Mouse (Mus musculus): Measurements from ENCODE around the gene Olfr555. TPM values are rescaled to one million over a fixed set of nuclear protein-coding genes. Genes with fewer than 3 reads are reported as not detected.

Olfr555 gene
- polyA plus RNA-seq, 1 experiment from 2014 or later = not detected

GRCm38 (mm10) chr7:102676225-102676624 is 17.6 kb downstream of the Olfr555 start:
- H3K27me3 ChIP-seq (ENCODE audit: control insufficient read depth, insufficient read depth, low read length) = no peaks in the 10 kb centered on the region
- WGBS = 82% methylated on average over 2 of the region's 2 CpGs

GRCm38 (mm10) chr7:102681916-102682315 is 23.3 kb downstream of the Olfr555 start:
- no peak overlapping the region for H3K4me3 ChIP-seq (ENCODE audit: low read depth, low read length)
- no peaks in the 10 kb centered on the region for H3K36me3 ChIP-seq (ENCODE audit: control insufficient read depth, insufficient read depth, low read length)
- no peaks in the 10 kb centered on the region for H3K4me1 ChIP-seq (ENCODE audit: control insufficient read depth, insufficient read depth, low read length)
- WGBS = 85% methylated on average over 1 of the region's 1 CpGs
- H3K9ac ChIP-seq (ENCODE audit: low read length) = no peak overlapping the region
- no peak overlapping the region for H3K4me2 ChIP-seq (ENCODE audit: low read depth, severe bottlenecking)
- no peaks in the 10 kb centered on the region for H3K27me3 ChIP-seq (ENCODE audit: control insufficient read depth, insufficient read depth, low read length)
- H3K9me3 ChIP-seq (ENCODE audit: control insufficient read depth, low read length) = no peaks in the 10 kb centered on the region
- no peak overlapping the region for H3K27ac ChIP-seq (replicated peaks; ENCODE audit: low read depth, low read length)
- DNase-seq (ENCODE audit: low spot score) (no peak), ATAC-seq (ENCODE audit: insufficient number of reproducible peaks, low FRiP score, low TSS enrichment, low read depth) (no peak)

More at GRCm38 (mm10) chr7:102676225-102676624, 17.6 kb downstream of the Olfr555 start:
- ATAC-seq (ENCODE audit: insufficient number of reproducible peaks, low FRiP score, low TSS enrichment, low read depth) = no peak
- Histone ChIP-seq H3K4me2 (ENCODE audit: low read depth, severe bottlenecking) (no peak overlapping the region), H3K9ac (ENCODE audit: low read length) (no peak overlapping the region), H3K27ac (replicated peaks; ENCODE audit: low read depth, low read length) (no peak overlapping the region), H3K4me1 (ENCODE audit: control insufficient read depth, insufficient read depth, low read length) (no peaks in the 10 kb centered on the region), H3K9me3 (ENCODE audit: control insufficient read depth, low read length) (no peaks in the 10 kb centered on the region), H3K36me3 (ENCODE audit: control insufficient read depth, insufficient read depth, low read length) (no peaks in the 10 kb centered on the region), H3K4me3 (ENCODE audit: low read depth, low read length) (no peak overlapping the region)
- no peak for DNase-seq (ENCODE audit: low spot score)

DNA sequence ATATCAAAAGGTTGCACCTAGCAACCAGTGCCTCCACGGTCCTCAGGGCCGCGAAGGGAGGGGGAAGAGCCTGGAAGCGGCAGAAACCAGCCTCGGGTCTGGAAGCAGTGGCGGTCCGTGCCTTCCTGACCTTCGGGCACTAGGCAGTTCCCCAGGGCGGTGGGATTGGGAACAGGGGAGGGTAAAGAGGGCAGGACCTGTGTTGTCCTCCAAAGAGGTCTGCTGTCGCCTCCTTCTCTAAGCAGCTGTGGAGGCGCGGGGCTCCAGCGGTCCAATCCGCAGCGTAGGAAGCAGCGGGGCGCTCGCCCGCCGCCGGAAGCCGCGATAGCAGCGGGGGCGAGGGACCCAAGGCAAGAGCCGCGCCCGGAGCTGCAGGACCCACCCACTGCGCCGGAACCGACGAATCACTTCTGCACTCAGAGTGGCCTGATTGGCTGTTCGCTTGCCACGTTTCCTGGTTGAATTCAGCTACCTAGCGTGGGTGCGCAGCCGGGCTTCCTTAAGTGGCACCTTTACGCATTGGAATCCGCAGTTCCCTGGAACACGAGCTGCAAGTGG is 28.4 kb downstream of the Olfr555 start, which contains the start of gene Trim68:
Trim68 (minus strand) TSS at position 384 of the 558 bp plus-strand sequence.
- H3K4me1 ChIP-seq (ENCODE audit: control insufficient read depth, insufficient read depth, low read length) = no peaks in the 10 kb centered on the region
- peak within 1 kb of the TSS; percentile 58 for H3K4me2 ChIP-seq (ENCODE audit: low read depth, severe bottlenecking)
- peak within 1 kb of the TSS; percentile 53 for H3K4me3 ChIP-seq (ENCODE audit: low read depth, low read length)
- under 1% methylated on average over 40 of the region's 40 CpGs for WGBS
- DNase-seq (ENCODE audit: low spot score) (peak; percentile 92), ATAC-seq (ENCODE audit: insufficient number of reproducible peaks, low FRiP score, low TSS enrichment, low read depth) (peak; percentile 99)
- H3K36me3 ChIP-seq (ENCODE audit: control insufficient read depth, insufficient read depth, low read length) = no peaks in the 10 kb centered on the region
- peak within 1 kb of the TSS; percentile 47; the same call in 1 of the 2 replicates for H3K27ac ChIP-seq (replicated peaks; ENCODE audit: low read depth, low read length)
- peak within 1 kb of the TSS; percentile 77 for H3K9ac ChIP-seq (ENCODE audit: low read length)
- no peaks in the 10 kb centered on the region for H3K9me3 ChIP-seq (ENCODE audit: control insufficient read depth, low read length)
- no peaks in the 10 kb centered on the region for H3K27me3 ChIP-seq (ENCODE audit: control insufficient read depth, insufficient read depth, low read length)

DNA sequence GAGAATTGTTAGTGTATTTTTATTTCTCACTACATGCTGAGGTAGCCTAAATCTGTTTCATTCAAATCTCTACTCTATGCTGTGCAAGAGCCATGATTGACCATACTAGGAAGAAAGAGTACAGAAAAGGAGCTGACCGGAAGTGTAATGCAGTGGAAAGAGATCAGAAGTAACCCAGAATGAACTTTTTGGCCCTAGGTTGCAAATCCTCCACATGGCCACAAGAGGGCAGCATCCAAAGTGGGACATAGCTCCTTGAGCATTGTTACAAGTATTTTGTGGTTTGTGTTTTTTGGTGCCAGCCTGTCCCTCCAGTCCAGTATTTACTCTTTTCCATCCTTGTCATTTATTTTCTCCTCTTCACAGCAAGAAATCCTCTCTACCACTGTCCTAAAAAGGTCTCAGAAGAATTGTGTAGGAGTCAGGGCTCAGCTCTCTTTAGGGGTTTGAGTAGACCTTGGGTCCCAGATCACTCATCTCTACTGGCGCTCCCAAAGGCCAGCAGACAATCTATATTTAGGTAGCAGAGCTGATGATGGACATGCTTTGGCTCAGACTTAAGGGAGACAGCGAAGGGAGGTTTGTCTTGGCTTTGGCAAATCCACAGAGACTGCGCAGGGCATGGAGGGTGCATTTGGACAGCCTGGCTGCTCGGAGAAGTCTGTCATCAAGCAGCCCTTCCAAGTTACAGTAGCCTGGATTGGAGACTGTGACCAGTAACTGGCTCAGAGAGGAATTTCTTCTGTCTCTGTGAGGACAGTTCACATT is 36.9 kb downstream of the Olfr555 start, which contains the start of gene Olfr557:
Olfr557 (plus strand) TSS at position 553 of the 768 bp plus-strand sequence.
- 85% methylated on average over 5 of the region's 5 CpGs for WGBS
- DNase-seq (ENCODE audit: low spot score) (peak; percentile 55), ATAC-seq (ENCODE audit: insufficient number of reproducible peaks, low FRiP score, low TSS enrichment, low read depth) (no peak)
- H3K4me3 ChIP-seq (ENCODE audit: low read depth, low read length) = no peak within 1 kb of the TSS
- no peak within 1 kb of the TSS for H3K4me2 ChIP-seq (ENCODE audit: low read depth, severe bottlenecking)
- no peaks in the 10 kb centered on the region for H3K36me3 ChIP-seq (ENCODE audit: control insufficient read depth, insufficient read depth, low read length)
- H3K9me3 ChIP-seq (ENCODE audit: control insufficient read depth, low read length) = no peaks in the 10 kb centered on the region
- H3K4me1 ChIP-seq (ENCODE audit: control insufficient read depth, insufficient read depth, low read length) = no peaks in the 10 kb centered on the region
- H3K27me3 ChIP-seq (ENCODE audit: control insufficient read depth, insufficient read depth, low read length) = no peaks in the 10 kb centered on the region
- no peak within 1 kb of the TSS for H3K9ac ChIP-seq (ENCODE audit: low read length)
- H3K27ac ChIP-seq (replicated peaks; ENCODE audit: low read depth, low read length) = no peak within 1 kb of the TSS

DNA sequence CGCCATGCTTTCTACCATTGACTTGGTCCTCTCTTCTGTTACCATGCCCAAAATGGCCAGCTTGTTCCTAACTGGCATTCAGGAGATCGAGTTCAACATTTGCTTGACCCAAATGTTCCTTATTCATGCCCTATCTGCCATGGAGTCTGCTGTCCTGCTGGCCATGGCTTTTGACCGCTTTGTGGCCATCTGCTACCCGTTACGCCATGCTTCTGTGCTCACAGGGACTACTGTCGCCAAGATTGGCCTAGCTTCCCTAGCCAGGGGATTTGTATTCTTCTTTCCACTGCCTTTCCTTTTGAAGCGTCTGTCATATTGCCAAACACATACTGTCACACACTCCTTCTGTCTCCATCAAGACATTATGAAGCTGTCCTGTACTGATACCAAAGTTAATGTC is 39.8 kb downstream of the Olfr555 start:
- Histone ChIP-seq H3K36me3 (ENCODE audit: control insufficient read depth, insufficient read depth, low read length) (no peaks in the 10 kb centered on the region), H3K4me2 (ENCODE audit: low read depth, severe bottlenecking) (no peak overlapping the region), H3K27me3 (ENCODE audit: control insufficient read depth, insufficient read depth, low read length) (no peaks in the 10 kb centered on the region), H3K4me3 (ENCODE audit: low read depth, low read length) (no peak overlapping the region), H3K4me1 (ENCODE audit: control insufficient read depth, insufficient read depth, low read length) (no peaks in the 10 kb centered on the region), H3K27ac (replicated peaks; ENCODE audit: low read depth, low read length) (no peak overlapping the region), H3K9me3 (ENCODE audit: control insufficient read depth, low read length) (no peaks in the 10 kb centered on the region), H3K9ac (ENCODE audit: low read length) (no peak overlapping the region)
- ATAC-seq (ENCODE audit: insufficient number of reproducible peaks, low FRiP score, low TSS enrichment, low read depth) (no peak), DNase-seq (ENCODE audit: low spot score) (no peak)
- WGBS = 89% methylated on average over 7 of the region's 7 CpGs

DNA sequence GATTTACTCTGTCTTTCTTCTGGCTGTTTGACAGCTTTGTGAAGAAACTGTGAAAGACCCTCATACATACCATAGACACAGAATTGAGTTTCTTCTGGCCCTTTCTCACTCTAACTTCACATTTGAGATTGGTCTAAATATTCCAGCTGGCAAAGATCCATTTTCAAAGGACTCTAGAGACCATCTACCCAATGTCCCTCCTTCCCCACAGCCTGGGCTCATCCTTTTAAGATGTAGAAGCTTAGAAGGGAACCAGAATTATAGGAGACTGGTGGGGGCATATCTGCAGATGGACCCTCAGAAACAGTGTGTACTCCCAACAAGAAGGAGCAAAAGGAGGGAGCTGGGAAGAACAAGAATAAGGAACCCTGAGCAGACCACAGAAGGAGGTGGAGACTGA is 43.3 kb downstream of the Olfr555 start, which contains the start of gene Olfr558:
Olfr558 (plus strand) TSS at position 301 of the 400 bp plus-strand sequence.
- Histone ChIP-seq H3K4me1 (ENCODE audit: control insufficient read depth, insufficient read depth, low read length) (no peaks in the 10 kb centered on the region), H3K27me3 (ENCODE audit: control insufficient read depth, insufficient read depth, low read length) (no peaks in the 10 kb centered on the region), H3K4me2 (ENCODE audit: low read depth, severe bottlenecking) (no peak within 1 kb of the TSS), H3K4me3 (ENCODE audit: low read depth, low read length) (no peak within 1 kb of the TSS), H3K27ac (replicated peaks; ENCODE audit: low read depth, low read length) (no peak within 1 kb of the TSS), H3K9ac (ENCODE audit: low read length) (no peak within 1 kb of the TSS), H3K9me3 (ENCODE audit: control insufficient read depth, low read length) (no peaks in the 10 kb centered on the region), H3K36me3 (ENCODE audit: control insufficient read depth, insufficient read depth, low read length) (no peaks in the 10 kb centered on the region)
- ATAC-seq (ENCODE audit: insufficient number of reproducible peaks, low FRiP score, low TSS enrichment, low read depth) (no peak), DNase-seq (ENCODE audit: low spot score) (no peak)

Other genes starting within 250 kb of the Olfr555 start
- gene Rrm1, start 217.1 kb upstream of the Olfr555 start, polyA plus RNA-seq (2014; fragmentation: Nextera tagmentation; extraction: Ambion mirVana) = 261 and 275 TPM in 2 replicates
- gene Olfr543, start 177.1 kb upstream of the Olfr555 start, polyA plus RNA-seq (2014; fragmentation: Nextera tagmentation; extraction: Ambion mirVana) = 0.23 and 0.56 TPM in 2 replicates
- 0.05 and 0.09 TPM in 2 replicates for gene Olfr544, start 170.5 kb upstream of the Olfr555 start, polyA plus RNA-seq (2014; fragmentation: Nextera tagmentation; extraction: Ambion mirVana)
- gene Olfr545, start 159.2 kb upstream of the Olfr555 start, polyA plus RNA-seq (2014; fragmentation: Nextera tagmentation; extraction: Ambion mirVana) = 0.39 TPM in 1 of 2 replicates, not detected in the other
- not detected in 2 replicates for gene Olfr547, start 124.1 kb upstream of the Olfr555 start, polyA plus RNA-seq (2014; fragmentation: Nextera tagmentation; extraction: Ambion mirVana)
- gene Olfr548-ps1, start 117.9 kb upstream of the Olfr555 start, polyA plus RNA-seq (2014; fragmentation: Nextera tagmentation; extraction: Ambion mirVana) = not detected in 2 replicates
- not detected in 2 replicates for gene Olfr549, start 109.0 kb upstream of the Olfr555 start, polyA plus RNA-seq (2014; fragmentation: Nextera tagmentation; extraction: Ambion mirVana)
- gene Trim21, start 93.3 kb upstream of the Olfr555 start, polyA plus RNA-seq (2014; fragmentation: Nextera tagmentation; extraction: Ambion mirVana) = 0.13 and 0.95 TPM in 2 replicates
- not detected in 2 replicates for gene Olfr550, start 87.4 kb upstream of the Olfr555 start, polyA plus RNA-seq (2014; fragmentation: Nextera tagmentation; extraction: Ambion mirVana)
- not detected in 2 replicates for gene Olfr551, start 66.9 kb upstream of the Olfr555 start, polyA plus RNA-seq (2014; fragmentation: Nextera tagmentation; extraction: Ambion mirVana)
- gene Olfr552, start 61.1 kb upstream of the Olfr555 start, polyA plus RNA-seq (2014; fragmentation: Nextera tagmentation; extraction: Ambion mirVana) = not detected in 2 replicates
- gene Olfr553, start 40.6 kb upstream of the Olfr555 start, polyA plus RNA-seq (2014; fragmentation: Nextera tagmentation; extraction: Ambion mirVana) = not detected in 2 replicates
- not detected in 2 replicates for gene Olfr554, start 20.4 kb upstream of the Olfr555 start, polyA plus RNA-seq (2014; fragmentation: Nextera tagmentation; extraction: Ambion mirVana)
- gene Olfr556, start 6.1 kb downstream of the Olfr555 start, polyA plus RNA-seq (2014; fragmentation: Nextera tagmentation; extraction: Ambion mirVana) = not detected in 2 replicates
- gene Trim68, start 28.5 kb downstream of the Olfr555 start, polyA plus RNA-seq (2014; fragmentation: Nextera tagmentation; extraction: Ambion mirVana) = 12.9 and 13.6 TPM in 2 replicates
- not detected in 2 replicates for gene Olfr557, start 37.1 kb downstream of the Olfr555 start, polyA plus RNA-seq (2014; fragmentation: Nextera tagmentation; extraction: Ambion mirVana)
- not detected in 2 replicates for gene Olfr558, start 43.4 kb downstream of the Olfr555 start, polyA plus RNA-seq (2014; fragmentation: Nextera tagmentation; extraction: Ambion mirVana)
- gene Olfr33, start 60.2 kb downstream of the Olfr555 start, polyA plus RNA-seq (2014; fragmentation: Nextera tagmentation; extraction: Ambion mirVana) = not detected in 2 replicates
- not detected in 2 replicates for gene Olfr559, start 68.7 kb downstream of the Olfr555 start, polyA plus RNA-seq (2014; fragmentation: Nextera tagmentation; extraction: Ambion mirVana)
- gene Olfr560, start 100.5 kb downstream of the Olfr555 start, polyA plus RNA-seq (2014; fragmentation: Nextera tagmentation; extraction: Ambion mirVana) = not detected in 2 replicates
- not detected in 2 replicates for gene Olfr78, start 100.6 kb downstream of the Olfr555 start, polyA plus RNA-seq (2014; fragmentation: Nextera tagmentation; extraction: Ambion mirVana)
- not detected in 2 replicates for gene Olfr561, start 112.4 kb downstream of the Olfr555 start, polyA plus RNA-seq (2014; fragmentation: Nextera tagmentation; extraction: Ambion mirVana)
- not detected in 2 replicates for gene Olfr564, start 144.7 kb downstream of the Olfr555 start, polyA plus RNA-seq (2014; fragmentation: Nextera tagmentation; extraction: Ambion mirVana)
- gene Olfr566, start 199.9 kb downstream of the Olfr555 start, polyA plus RNA-seq (2014; fragmentation: Nextera tagmentation; extraction: Ambion mirVana) = not detected in 2 replicates
- not detected in 2 replicates for gene Olfr568, start 218.3 kb downstream of the Olfr555 start, polyA plus RNA-seq (2014; fragmentation: Nextera tagmentation; extraction: Ambion mirVana)
- not detected in 2 replicates for gene Olfr569, start 232.1 kb downstream of the Olfr555 start, polyA plus RNA-seq (2014; fragmentation: Nextera tagmentation; extraction: Ambion mirVana)
- not detected in 2 replicates for gene Olfr570, start 235.8 kb downstream of the Olfr555 start, polyA plus RNA-seq (2014; fragmentation: Nextera tagmentation; extraction: Ambion mirVana)